Mouse (Mus musculus) ES-E14 (cell line): ENCODE measurements around the gene Rab4a.

Source experiments
- CHD2 ChIP-seq: IDR thresholded peaks from 2 replicates; pipeline ENCODE4 v1.6.1; 2014; ENCODE audit warnings: mild to moderate bottlenecking, low read depth, low read length, inconsistent platforms
- HCFC1 ChIP-seq: IDR thresholded peaks from 2 replicates; pipeline ENCODE4 v1.6.1; 2012; ENCODE audit warnings: low read length, inconsistent platforms, borderline replicate concordance; ENCODE audit not compliant: insufficient read depth
- ZC3H11A ChIP-seq: IDR thresholded peaks from 2 replicates; pipeline ENCODE4 v1.6.1; 2012; ENCODE audit warnings: low read depth, mild to moderate bottlenecking, inconsistent platforms, low read length, borderline replicate concordance
- ZNF384 ChIP-seq: IDR thresholded peaks from 2 replicates; pipeline ENCODE4 v1.6.1; 2012; ENCODE audit warnings: low read depth, low read length, inconsistent platforms

DNA sequence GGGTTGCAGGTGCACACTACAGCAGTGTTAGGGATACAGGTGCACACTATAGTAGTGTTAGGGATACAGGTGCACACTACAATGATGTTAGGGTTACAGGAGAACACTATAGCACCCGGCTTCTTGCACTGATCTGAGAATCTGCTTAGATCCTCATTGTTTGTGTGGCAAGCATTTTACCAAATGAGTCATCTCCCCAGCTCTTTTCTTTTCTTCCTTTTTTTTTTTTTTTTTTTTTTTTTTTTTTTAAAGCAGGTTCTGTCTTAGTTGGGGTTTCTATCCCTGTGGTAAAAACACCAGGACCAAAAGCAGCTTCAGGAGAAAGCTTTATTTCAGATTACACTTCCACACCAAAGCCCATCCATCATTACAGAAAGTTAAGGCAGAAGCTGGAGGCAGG lies 2.1 kb upstream of the Rab4a start:
- no peak for TF ChIP-seq ZNF384
- TF ChIP-seq ZC3H11A, result no peak
- TF ChIP-seq HCFC1, result no peak
- no peak for TF ChIP-seq CHD2
